Mouse (Mus musculus) erythroblast, embryonic 14.5 days (primary cell): ENCODE data around the gene Hrh2.

Experiments
- GATA1 ChIP-seq: IDR thresholded peaks from 2 replicates; pipeline ENCODE4 v1.6.1; 2012; ENCODE audit warnings: low read length, inconsistent platforms, mixed read lengths
- TAL1 ChIP-seq: IDR thresholded peaks from 3 replicates; pipeline ENCODE4 v1.6.1; 2012; ENCODE audit warnings: low read length, inconsistent platforms, mixed read lengths

- TF ChIP-seq GATA1, result no peak
- no peak for TF ChIP-seq TAL1
Measured at GRCm38 (mm10) chr13:54171761-54172160, 20.2 kb upstream of the Hrh2 start.
